Mouse (Mus musculus): ENCODE data around the gene Coro1c.

Gene Coro1c

DNA sequence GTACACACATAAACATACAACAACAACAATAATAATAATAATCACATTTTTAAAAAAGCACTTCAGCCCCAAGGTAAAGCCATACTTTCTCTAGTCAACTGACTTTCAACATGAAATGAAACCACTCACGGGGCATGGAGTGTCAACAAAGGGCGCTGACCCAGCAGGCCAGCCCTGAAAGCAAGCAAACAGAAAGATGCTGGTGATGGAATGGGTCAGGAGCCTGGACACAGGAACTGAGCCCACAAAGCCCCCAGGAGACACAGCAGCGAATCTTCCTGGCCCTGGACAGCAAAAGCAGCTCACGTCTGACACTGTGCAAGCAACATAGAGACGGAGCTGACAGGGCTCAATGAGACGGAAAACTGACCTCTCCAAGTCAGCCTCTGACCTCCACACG is 23.8 kb downstream of the Coro1c start:
- no peak for DNase-seq (ENCODE audit: low spot score)

DNA sequence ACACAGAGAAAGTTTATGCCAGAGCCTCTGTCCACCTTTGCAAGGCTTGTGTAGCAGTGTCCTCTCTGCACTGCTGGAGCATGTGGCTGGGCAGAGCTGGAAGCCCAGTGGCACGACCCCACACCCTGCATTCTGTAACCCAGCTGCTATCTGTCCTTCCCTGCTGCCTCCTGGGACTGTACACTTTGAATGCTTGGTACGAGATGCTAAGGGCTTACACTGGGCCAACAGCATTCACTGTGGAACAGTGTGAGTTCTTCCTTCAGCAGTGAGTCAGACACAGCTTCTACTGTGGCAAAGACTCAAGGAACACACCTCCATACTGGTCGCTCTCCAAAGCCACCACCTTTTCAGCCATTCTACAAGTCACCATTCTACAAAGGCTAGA is 25.2 kb downstream of the Coro1c start:
- DNase-seq (ENCODE audit: low spot score), result no peak

DNA sequence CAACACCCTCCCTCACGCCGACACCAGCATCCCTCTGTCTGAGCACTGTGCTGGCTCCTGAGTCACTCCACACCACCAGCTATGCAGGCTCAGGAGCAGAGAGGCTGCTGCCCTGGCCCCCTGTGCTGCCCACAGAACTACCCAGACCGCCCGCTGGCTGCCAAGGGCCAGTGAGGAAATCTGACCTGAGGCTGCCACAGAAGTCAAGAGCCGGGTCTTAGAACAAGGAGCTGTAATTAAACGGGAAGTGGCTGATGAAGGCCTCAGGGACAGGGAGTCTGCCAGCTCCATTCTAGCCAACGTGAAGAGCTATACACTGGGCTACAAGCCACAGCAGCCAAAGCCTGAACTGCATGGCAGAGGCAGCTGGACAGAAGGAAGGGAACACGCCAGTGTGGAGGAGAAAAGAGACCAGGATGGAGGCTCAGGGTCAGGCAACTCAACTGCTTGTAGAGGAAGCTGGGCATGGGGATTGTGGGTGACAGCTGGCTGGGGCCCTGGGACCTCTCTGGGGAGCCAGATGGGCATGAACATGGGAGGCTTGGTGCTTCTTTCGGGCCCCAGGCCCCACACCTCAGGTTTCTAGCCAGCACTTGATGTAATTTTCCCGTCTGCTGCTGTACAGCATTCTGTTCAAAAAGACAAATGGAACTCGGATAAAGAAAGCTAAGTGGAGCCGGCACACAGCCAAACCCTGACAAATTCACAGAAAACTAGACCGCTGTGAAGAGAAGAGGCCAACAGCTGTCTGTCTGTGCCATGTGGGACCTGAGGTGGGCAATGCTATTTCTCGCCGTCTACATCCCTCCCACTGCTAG is 25.8 kb downstream of the Coro1c start:
- DNase-seq (ENCODE audit: low spot score), result no peak

DNA sequence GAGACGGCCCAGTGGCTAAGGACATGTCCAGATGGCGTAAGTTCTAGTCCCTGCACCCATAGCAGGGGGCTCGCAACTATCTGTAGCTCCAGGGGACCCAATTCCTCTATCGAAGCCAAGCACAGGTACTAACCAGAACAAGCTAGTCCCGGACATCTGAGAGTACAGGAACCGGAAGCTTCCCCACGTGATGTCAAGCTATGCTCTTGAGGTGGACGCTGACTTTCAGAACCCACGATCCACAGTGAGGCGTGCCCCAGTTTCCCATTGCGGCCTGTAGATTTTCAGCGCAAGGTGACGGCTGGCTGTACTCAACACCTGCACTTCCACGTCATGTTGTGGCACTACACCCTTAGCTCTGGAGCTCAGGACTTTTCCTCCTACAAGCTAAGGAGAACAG is 27.4 kb downstream of the Coro1c start:
- no peak for DNase-seq (ENCODE audit: low spot score)

DNA sequence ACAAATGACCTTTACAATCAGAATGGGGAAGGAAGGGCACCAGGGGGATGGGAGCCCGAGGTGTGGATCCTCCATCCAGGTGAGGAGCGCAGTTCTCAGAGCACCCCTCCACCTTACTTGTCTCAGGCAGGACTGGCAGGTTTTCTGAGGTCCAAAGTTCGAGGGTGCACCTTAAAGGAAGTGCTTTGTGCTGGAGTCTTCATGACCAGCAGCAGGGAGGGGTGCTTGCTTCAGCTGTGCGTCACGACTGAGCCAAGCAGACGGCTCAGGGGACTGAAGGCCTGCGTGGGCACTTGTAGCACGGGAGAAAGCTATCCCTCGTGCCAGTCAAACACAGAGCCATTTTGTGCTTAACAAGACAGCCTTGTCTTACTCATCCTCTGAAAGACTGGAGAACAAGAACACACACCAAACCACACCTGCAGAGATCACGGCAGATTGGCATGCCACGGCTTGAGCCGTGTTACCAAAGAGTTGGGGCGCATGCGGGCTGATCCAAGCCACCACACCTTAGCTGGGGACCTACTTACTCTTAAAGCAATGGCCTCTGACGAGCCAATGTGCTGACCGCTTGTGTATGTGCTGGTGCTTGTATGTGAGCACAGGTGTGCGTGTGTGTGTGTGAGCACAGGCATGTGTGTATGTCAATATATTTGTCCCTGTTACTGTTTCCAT is 29.5 kb downstream of the Coro1c start:
- no peak for DNase-seq (ENCODE audit: low spot score)

DNA sequence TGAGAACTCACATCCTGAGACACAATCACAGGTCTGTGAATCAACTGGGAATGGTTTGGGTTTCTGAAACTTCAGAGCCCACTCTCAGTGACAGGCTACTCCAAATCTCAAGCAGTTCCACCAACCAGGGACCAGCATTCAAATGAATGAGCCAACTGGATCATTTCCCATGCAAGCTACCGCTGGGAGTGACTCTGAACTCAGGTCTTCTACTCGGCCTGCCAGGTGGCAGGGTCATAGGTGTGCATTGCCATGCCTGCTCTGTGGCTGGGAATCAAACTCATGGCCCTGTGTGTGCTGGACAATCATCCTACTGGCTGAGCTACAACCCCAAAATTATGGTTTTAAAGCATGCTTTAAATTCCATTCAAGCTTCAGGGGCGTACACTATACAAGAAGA is 31.0 kb downstream of the Coro1c start:
- no peak for DNase-seq (ENCODE audit: low spot score)

DNA sequence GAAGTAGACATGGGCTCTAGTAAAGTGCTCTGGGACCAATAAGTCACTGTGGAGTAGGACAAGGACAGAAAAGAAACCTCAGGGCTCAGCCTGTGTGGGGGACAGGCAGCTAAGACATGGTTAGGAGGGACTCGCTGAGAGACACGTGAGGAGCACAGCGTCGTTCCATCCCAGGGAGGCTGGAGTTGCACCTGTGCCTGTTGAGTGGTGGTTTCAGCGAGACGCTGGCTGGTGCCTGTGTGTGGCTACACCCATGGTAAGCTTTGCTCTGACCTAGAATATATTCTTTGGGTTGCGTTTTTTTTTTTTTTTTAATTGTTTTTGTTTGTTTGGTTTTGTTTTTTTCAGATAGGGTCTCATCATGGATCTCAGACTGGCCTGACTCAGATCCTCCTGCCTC is 32.4 kb downstream of the Coro1c start:
- no peak for DNase-seq (ENCODE audit: low spot score)

DNA sequence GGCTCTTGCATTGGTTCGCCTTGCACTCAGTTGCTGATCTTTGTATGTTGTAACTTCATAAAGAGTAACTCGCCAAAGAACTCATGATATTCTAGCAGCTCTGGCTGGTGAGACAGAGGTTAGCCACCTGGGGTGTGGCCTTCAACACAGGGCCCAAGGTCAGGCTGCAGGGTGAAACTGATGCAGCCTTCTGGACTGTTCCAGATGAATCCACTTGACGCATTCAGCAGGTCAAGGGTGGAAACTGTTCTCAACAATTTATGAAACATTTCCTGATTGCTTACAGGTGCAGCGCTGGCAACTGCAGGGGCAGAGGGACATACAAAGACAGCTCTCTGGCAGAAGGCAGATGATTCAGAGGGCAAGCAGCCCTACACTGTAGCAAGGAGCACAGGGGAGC is 32.9 kb downstream of the Coro1c start:
- DNase-seq (ENCODE audit: low spot score), result no peak

DNA sequence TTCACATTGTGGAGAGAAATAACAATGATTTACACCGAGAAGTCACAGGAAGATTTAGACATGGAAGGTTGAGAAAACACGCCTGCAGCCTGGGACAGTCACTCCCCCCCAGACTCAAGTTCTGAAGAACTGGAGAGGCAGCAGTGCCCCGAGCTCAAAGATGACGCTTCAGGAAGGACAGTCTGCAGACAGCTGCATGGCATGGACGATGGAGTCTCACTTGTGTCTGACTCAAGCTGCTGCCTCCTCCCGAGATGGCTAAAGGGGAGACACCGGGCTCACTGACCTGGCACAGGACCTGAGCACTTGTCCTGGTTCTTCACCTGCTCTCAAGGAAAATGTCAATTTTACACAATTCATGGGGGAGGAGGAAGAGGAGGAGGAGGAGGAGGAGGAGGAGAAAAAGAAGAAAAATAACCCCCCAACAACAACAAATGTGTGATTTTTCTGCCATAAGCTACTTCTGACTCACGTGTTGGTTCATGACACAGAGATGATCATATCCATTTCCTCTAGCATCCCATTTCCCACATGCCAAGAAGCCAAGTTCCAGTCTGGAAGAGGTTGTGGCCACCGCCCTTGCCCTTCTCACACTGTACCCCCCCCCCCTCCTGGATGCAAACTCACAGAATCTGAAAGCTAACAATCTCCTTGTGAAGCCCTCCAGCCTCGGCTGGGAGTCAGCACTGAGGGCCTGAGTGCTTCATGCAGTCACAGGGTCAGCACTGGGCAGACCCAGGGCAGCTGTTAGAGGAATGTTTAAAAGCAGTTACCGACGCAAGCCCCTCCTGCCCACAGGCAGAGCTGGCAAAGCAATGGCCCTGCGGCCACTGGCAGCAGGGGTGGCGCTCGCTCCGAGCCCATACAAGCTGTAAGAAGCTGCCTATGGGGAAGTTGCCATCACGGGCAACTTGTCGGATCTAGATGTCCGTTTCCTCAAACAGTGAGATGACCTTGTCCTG is 34.2 kb downstream of the Coro1c start:
- DNase-seq (ENCODE audit: low spot score), result no peak

DNA sequence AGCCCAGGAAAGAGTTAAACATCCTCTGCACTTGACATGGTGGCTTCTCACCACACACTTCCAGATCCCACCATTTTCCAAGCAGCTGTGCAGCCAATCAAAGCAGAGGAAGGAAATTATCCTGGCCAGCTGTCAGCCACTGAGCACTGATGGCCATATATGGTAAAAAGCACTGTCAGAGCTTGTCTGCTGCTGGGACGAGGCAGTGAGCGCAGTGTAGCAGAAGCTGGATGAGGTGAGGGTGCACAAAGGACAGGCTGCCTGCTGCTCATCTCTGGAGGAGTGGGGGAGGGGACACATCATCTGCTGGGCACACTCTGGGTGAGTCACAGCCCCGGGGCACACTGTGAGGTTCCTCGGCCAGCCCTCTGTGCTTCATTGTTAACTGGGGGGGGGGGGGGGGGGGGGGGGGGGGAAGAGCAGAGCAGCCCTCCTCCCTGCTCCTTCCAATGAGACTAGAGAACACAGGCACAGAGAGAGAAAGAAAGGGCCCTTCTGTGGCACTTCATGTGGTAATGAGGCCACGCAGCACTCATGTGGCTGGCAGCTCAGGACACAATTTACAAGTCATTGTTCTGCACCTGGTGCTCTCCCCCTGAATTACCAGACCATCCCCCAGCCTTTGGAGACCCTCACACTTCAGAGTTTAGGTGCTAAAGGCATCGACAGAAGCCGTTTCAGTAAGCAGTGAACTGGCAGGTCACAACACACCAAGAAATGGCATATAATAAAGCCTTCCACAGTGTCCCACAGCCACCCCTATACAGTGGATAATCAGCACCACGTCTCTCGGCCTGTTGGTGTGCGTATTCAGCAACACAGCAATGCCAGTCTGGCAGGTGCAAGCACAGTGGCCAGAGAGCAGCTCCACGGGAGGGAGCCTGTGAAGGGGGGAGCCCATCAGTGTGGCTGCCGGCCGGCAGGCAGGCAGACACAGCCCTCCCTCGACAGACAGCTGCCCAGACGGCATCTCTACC is 35.3 kb downstream of the Coro1c start:
- peak; percentile 38 for DNase-seq (ENCODE audit: low spot score)

DNA sequence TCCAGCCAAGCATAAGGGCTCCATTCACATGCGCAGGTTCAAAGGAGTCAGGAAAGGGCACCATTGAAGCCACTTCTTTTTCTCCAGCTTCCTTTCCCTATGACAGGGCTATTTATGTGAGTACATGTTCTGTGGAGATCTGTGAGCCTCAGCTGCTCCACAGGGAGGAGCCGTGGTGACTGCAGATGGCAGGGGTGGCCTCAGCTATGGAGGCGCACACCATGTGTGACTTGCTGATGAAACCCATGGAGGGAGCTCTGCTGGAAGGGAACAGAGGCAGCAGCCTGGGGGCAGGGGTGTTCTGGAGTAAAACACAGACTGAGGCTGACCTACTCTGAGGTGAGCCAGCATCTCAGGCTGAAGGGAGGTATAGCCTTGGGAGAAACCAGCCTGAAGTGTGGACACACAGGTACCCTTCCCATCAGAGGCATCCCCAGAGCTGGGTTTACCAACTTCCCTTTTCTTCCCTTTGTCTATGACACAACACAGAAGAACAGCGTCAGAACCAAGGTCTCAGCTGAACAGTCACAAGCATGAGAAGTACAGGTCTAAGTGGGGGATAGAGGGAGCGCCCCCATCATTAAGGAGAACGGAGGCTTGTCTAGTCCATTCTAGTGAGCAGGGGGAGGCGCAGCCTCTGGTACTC is 36.5 kb downstream of the Coro1c start:
- DNase-seq (ENCODE audit: low spot score), result no peak

DNA sequence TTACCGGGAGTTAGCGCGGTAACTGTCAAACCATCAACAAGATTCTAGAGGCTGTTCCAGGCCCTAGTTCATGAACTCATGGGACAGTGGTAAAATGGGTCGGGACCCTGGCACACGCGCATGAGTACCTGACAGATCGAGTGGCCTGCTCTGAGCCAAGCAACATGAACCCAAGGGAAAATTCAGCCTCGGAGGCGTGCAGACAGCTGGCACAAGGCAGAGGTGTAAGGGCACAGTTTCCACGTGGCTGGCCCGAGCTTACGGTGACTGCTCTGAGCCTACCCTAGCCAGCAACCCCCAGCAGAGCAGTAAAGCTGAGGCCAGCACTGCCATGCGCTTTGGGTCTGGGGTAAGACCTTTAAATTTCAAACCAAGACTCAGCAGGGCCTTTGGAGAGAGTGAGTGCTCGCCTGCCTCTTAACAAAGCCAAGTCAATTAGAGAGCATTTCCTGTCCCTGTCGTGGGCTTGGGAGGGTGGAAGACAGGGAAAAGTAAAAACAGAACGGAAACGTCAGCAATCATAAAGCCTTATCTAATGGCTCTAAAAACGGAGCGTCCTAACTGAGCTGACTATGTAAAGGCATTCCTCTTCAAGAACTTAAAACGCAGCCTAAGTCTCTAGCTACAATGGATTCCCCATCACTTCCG is 38.0 kb downstream of the Coro1c start:
- DNase-seq (ENCODE audit: low spot score), result no peak

DNA sequence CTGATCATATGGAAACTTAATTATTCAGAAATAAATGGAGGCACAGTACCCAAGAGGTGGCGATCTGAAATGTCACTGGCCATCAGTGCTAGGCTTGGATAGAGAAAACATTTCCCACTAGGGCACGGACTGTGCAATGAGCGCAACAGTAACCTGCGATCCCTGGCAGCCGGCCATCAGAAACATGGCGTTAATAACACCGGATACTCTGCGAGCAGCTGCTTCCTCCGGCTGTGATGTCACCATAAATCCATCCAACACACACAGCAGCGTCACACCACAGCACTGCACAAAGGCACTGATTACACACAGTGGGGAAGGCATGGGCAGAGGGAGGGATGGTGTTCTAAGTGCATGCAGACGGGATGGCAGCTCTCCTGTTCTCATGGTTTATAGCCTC is 39.4 kb downstream of the Coro1c start:
- no peak for DNase-seq (ENCODE audit: low spot score)

DNA sequence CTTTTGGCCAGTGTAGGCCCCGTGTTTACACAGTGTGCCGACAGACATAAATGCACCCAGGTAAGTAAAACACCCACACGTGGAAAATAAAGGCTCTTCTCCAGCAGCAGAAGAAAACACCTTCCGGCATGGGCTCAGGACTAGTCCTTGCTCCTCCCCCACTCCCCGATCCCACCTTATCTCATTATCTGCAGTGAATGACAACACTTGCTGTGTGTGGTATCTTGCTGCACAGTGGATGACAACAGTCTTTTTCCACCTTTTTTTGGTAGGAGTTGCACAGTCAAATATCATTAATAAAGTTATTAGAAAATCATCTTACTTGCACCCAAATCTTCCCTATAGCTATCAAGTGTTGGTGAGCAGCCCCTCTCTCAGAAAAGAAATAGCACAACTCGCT is 43.6 kb downstream of the Coro1c start:
- no peak for DNase-seq (ENCODE audit: low spot score)

DNA sequence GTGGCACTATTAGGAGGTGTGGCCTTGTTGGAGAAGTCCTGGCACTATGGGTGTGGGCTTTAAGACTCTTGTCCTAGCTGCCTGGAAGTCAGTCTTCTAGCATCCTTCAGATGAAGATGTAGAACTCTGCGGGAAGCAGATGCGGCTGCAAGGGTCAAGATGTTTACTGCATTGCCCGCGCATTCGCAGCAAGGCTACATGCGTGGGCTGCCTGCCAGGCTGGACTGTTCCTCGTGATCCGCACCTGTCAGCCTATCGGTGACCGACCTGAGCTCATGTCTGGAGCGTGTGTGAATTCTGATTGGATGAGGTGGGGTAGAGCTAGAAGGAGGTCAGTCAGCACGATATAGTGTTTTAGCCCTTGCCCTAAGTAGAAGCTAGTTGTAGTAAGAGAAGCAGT is 44.6 kb downstream of the Coro1c start:
- no peak for DNase-seq (ENCODE audit: low spot score)

DNA sequence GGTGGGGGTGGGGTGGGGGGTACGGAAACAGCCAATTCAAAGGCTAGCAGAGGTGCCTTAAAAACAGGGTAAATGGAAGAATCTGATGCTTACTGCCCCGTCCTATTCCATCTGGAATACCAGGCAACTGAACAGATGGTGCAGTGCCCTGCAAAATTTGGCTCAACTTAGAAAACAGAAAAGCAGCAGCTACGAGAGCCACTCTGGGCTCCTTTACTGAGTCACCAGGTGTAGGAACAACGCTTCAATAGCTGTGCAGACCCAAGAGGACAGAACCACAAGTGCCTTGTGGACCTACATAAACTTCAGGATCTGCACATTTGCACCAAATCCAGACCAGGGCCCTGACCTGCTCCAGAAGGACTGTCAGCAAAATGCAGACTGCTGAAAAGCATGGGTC is 46.1 kb downstream of the Coro1c start:
- no peak for DNase-seq (ENCODE audit: low spot score)

DNA sequence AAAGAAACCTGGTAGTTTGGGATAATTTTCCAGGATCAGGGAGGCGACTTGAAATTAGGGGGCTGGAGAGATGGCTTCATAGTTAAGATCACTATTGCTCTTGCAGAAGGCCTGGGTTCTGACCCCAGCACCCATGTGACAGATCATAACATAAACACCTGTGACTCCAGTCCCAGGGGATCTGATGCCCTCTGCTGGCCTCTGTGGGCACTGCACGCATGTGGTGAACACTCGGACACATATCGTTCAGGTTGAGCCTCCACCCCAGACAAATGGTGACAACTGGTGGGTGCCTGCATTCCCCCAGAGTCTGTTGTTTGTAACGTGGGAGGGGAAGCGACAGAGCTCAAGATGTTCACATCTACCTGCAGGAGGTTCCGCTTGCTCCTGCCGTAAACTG is 47.3 kb downstream of the Coro1c start:
- no peak for DNase-seq (ENCODE audit: low spot score)

DNA sequence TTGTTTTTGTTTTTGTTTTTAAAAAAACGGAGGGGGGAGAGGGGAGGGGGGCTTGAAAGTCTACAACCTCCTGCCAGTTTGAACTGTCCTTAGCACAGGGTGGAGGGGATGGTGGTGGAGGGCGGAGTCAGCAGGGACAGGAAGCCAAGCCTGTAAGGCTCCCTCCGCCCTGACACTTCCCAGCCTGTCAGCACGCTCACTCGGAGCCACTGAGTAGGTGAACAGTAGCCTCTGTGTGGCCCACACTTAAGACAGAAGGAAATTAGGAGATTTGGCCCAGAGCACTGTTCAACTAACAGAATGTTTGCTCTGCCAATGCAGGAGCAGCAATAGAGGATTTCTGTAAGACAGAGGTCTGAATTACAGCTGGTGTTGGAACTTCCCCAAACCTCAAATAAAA is 49.6 kb downstream of the Coro1c start:
- no peak for DNase-seq (ENCODE audit: low spot score)

DNA sequence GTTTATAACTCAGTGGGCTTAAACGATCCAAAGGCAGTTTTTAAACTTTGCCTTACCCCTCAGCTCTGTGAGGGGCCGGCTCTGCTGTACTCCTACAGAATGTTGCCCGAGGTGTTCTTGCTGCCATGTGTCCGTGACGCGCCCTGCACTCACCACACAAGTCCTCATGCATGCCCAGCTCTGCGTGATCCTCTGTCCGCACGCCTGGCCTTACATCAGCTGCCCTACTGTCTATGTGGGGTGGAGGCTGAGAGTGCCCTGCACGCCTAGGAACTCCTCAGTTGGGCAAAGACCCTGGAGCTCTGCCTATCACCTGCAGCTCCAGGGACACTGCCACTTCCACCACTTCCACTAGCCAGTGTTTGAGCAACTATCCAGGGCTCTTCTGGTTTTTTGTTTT is 50.0 kb downstream of the Coro1c start:
- DNase-seq (ENCODE audit: low spot score), result no peak

DNA sequence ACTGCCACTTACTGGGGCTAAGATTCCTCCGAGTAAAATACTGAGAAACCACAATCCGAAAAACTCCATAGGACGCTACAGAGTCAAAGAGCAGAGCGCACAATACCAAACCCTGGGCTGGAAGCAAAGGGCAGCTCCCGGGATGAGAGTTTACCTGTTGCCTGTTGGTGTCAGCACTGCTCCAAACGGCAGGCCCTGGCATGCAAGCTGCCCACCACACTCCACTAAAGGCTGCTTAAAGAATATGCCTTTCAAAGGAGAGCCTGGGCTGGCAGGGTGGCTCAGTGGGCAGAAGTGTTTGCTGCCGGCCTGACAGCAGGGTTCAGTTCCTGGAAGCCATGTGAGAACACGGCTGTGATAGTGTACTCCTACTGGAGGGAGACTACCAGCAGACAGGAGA is 50.9 kb downstream of the Coro1c start:
- no peak for DNase-seq (ENCODE audit: low spot score)

DNA sequence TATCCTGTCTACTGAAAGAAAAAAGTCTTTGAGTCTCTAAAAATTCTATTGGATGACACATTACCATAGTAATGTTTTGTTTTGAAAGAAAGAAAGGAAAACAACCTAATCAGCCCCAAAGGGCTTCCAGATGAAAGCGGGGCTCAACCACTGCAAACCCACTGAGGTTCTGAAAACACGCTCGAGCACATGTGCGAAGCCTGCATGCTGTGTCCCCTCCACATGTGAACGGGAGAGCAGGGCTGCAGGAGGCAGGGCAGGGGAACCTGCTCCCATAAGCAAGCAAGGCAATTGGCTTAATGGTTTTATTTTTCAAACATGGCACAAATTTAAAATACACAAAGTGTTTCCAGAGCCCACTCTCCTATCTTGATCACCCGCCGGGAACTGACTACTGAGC is 51.9 kb downstream of the Coro1c start:
- no peak for DNase-seq (ENCODE audit: low spot score)
